Mouse (Mus musculus) regulatory T cell (primary cell): ENCODE measurements around the gene Otop3.

Source experiments
- in situ Hi-C: fragments of 300-600 bp; cut with MboI, MseI; formaldehyde crosslinking; loops from one replicate; pipeline ENCODE4 v1.15.1; 2025; ENCODE audit warnings: high pct_unique_total_duplicates

Otop3 gene

GRCm38 (mm10) chr11:115334531-115334930, at the start of gene Otop3:
Gene Otop3, plus strand, starts transcription at chr11:115334731.
- in situ Hi-C loops, result no loop called here

GRCm38 (mm10) chr11:115285282-115285681, 49.2 kb upstream of the Otop3 start:
- in situ Hi-C loops, result no loop called here

GRCm38 (mm10) chr11:115286201-115286993, 48.1 kb upstream of the Otop3 start:
- in situ Hi-C loops, result no loop called here

GRCm38 (mm10) chr11:115287386-115287785, 47.1 kb upstream of the Otop3 start:
- in situ Hi-C loops, result no loop called here

- in situ Hi-C loops, result no loop called here
Observed at GRCm38 (mm10) chr11:115288305-115288704, 46.2 kb upstream of the Otop3 start.

- in situ Hi-C loops, result no loop called here
Observed at GRCm38 (mm10) chr11:115289885-115290284, 44.6 kb upstream of the Otop3 start.

GRCm38 (mm10) chr11:115290314-115290713, 44.2 kb upstream of the Otop3 start:
- in situ Hi-C loops, result no loop called here

GRCm38 (mm10) chr11:115290919-115291318, 43.6 kb upstream of the Otop3 start:
- in situ Hi-C loops, result no loop called here

GRCm38 (mm10) chr11:115291503-115291902, 43.0 kb upstream of the Otop3 start:
- in situ Hi-C loops, result no loop called here

- in situ Hi-C loops, result no loop called here
Observed at GRCm38 (mm10) chr11:115292631-115293375, 41.7 kb upstream of the Otop3 start.

GRCm38 (mm10) chr11:115295939-115296338, 38.6 kb upstream of the Otop3 start:
- in situ Hi-C loops, result no loop called here

- in situ Hi-C loops, result no loop called here
Observed at GRCm38 (mm10) chr11:115296471-115297210, 37.9 kb upstream of the Otop3 start.

- in situ Hi-C loops, result no loop called here
Observed at GRCm38 (mm10) chr11:115297214-115297826, 37.2 kb upstream of the Otop3 start, which contains the start of gene Fads6. Gene Fads6, minus strand, starts transcription at chr11:115297663.

- in situ Hi-C loops, result no loop called here
Observed at GRCm38 (mm10) chr11:115298160-115298559, 36.4 kb upstream of the Otop3 start.

- in situ Hi-C loops, result no loop called here
Observed at GRCm38 (mm10) chr11:115300745-115301144, 33.8 kb upstream of the Otop3 start.

GRCm38 (mm10) chr11:115301351-115301750, 33.2 kb upstream of the Otop3 start:
- in situ Hi-C loops, result no loop called here

- in situ Hi-C loops, result no loop called here
Observed at GRCm38 (mm10) chr11:115303167-115303566, 31.4 kb upstream of the Otop3 start.

- in situ Hi-C loops, result no loop called here
Observed at GRCm38 (mm10) chr11:115306863-115307262, 27.7 kb upstream of the Otop3 start, which contains the start of gene Otop2. Gene Otop2, plus strand, starts transcription at chr11:115307163.

- in situ Hi-C loops, result no loop called here
Observed at GRCm38 (mm10) chr11:115308781-115309180, 25.8 kb upstream of the Otop3 start.

- in situ Hi-C loops, result no loop called here
Observed at GRCm38 (mm10) chr11:115314249-115314648, 20.3 kb upstream of the Otop3 start.

- in situ Hi-C loops, result loop anchor here (5.0 kb wide), 1 partner anchor 40 kb away; no protein-coding TSS in a partner anchor
Observed at GRCm38 (mm10) chr11:115317204-115317603, 17.3 kb upstream of the Otop3 start.
